Mouse (Mus musculus): ENCODE results near the gene Cct8l1. TPM values are rescaled to one million over a fixed set of nuclear protein-coding genes. Genes with fewer than 3 reads are reported as not detected.

Cct8l1 gene
- polyA plus RNA-seq, 1 experiment: not detected

DNA sequence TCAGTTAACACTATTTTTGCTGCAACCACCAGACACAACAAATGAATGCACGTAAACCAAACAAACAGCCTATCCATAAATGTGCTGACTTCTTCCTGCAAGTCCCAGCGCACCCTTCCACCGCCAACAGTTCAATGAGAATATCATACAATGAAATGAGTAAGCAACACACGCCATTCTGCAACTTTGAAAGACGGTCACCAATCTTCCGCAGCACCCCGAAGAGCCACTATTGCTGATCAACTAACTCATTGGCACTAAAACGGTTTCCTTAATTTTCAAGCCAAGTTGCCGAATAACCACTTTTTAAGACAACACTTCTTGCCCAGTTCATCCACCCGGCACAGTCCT is 18.5 kb upstream of the Cct8l1 start:
- Histone ChIP-seq H3K4me3 (peak overlapping the region; percentile 57), H3ac (ENCODE audit: control insufficient read depth, insufficient read length) (peak overlapping the region; percentile 61), H3K27me3 (ENCODE audit: control insufficient read depth, insufficient read depth, insufficient read length) (no peaks in the 10 kb centered on the region), H3K4me2 (ENCODE audit: low read depth) (peak overlapping the region; percentile 88), H3K36me3 (ENCODE audit: control insufficient read depth, insufficient read depth) (no peaks in the 10 kb centered on the region), H3K79me2 (ENCODE audit: control insufficient read depth, insufficient read depth) (peaks cover 53% of the 10 kb centered on the region)
- TF ChIP-seq MYOG (IDR thresholded peaks at IDR 0.05; ENCODE audit: control insufficient read depth in 1 of 3, insufficient read depth in 1 of 3, insufficient read length in 2 of 3, low read depth in 2 of 3): no peak
- TF ChIP-seq CEBPB (IDR thresholded peaks at IDR 0.05; ENCODE audit: insufficient read depth, poor library complexity, severe bottlenecking): no peak
- no peak for TF ChIP-seq MYOD1 (IDR thresholded peaks at IDR 0.05; ENCODE audit: control insufficient read depth in 1 of 3, insufficient read length in 2 of 3, low read depth in 2 of 3)
- no peak for TF ChIP-seq USF1 (IDR thresholded peaks at IDR 0.05; ENCODE audit: low read depth)
- TF ChIP-seq E2F4 (IDR thresholded peaks at IDR 0.05; ENCODE audit: insufficient read depth): no peak
- no peak for TF ChIP-seq TCF12 (IDR thresholded peaks at IDR 0.05; ENCODE audit: insufficient read depth, poor library complexity, severe bottlenecking)
- no peak for TF ChIP-seq TCF3 (IDR thresholded peaks at IDR 0.05; ENCODE audit: insufficient read length, low read depth)
- TF ChIP-seq POLR2AphosphoS2 (IDR thresholded peaks at IDR 0.05; ENCODE audit: insufficient read length, low read depth): no peak
- TF ChIP-seq REST (IDR thresholded peaks at IDR 0.05; ENCODE audit: insufficient read depth, insufficient read length): no peak
- no peak for TF ChIP-seq POLR2A (IDR thresholded peaks at IDR 0.05; ENCODE audit: insufficient read length, low read depth)
- TF ChIP-seq MAX (IDR thresholded peaks at IDR 0.05; ENCODE audit: low read depth): no peak
- no peak for TF ChIP-seq SRF (IDR thresholded peaks at IDR 0.05; ENCODE audit: control insufficient read depth, insufficient read length, low read depth)

DNA sequence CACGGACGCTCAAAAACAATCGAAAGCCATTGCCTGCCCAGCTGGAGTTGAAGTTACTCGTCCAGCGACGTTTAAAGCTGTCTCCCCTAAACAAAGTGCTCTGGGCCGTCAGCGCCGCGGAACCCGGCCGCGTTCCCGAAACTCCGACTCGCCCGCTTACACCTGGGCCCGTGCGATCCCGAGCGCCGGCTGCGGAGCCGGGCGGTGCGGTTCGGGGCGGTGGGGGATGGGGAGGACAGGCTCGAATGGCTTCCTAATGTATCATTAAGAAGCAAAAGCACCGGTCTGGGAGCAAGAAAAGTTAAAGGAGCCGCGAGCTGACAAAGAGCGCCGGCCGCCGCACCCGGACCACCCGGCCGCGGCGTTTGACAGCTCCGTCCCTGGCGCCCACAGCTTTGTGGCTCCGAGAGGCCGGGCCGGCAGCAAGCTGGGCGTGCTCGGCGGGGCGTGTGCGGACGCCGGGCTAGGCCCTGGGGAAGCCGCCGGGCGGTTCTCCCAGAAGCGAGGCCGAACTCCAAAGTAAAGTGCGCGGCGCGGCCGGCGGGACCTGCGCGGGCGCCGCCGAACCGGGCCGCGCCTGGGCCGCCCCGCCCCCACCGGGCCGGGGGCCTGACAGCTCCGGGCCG is 18.0 kb upstream of the Cct8l1 start:
- H3K27me3 ChIP-seq (ENCODE audit: control insufficient read depth, insufficient read depth, insufficient read length): no peaks in the 10 kb centered on the region
- peak overlapping the region; percentile 61 for H3ac ChIP-seq (ENCODE audit: control insufficient read depth, insufficient read length)
- peaks cover 48% of the 10 kb centered on the region for H3K79me2 ChIP-seq (ENCODE audit: control insufficient read depth, insufficient read depth)
- H3K36me3 ChIP-seq (ENCODE audit: control insufficient read depth, insufficient read depth): no peaks in the 10 kb centered on the region
- H3K4me2 ChIP-seq (ENCODE audit: low read depth): peak overlapping the region; percentile 88
- peak overlapping the region; percentile 57 for H3K4me3 ChIP-seq
- TF ChIP-seq CEBPB (IDR thresholded peaks at IDR 0.05; ENCODE audit: insufficient read depth, poor library complexity, severe bottlenecking) (no peak), SRF (IDR thresholded peaks at IDR 0.05; ENCODE audit: control insufficient read depth, insufficient read length, low read depth) (no peak), E2F4 (IDR thresholded peaks at IDR 0.05; ENCODE audit: insufficient read depth) (no peak), REST (IDR thresholded peaks at IDR 0.05; ENCODE audit: insufficient read depth, insufficient read length) (no peak), MAX (IDR thresholded peaks at IDR 0.05; ENCODE audit: low read depth) (no peak), MYOD1 (IDR thresholded peaks at IDR 0.05; ENCODE audit: control insufficient read depth in 1 of 3, insufficient read length in 2 of 3, low read depth in 2 of 3) (no peak), MYOG (IDR thresholded peaks at IDR 0.05; ENCODE audit: control insufficient read depth in 1 of 3, insufficient read depth in 1 of 3, insufficient read length in 2 of 3, low read depth in 2 of 3) (no peak), POLR2AphosphoS2 (IDR thresholded peaks at IDR 0.05; ENCODE audit: insufficient read length, low read depth) (no peak), TCF12 (IDR thresholded peaks at IDR 0.05; ENCODE audit: insufficient read depth, poor library complexity, severe bottlenecking) (no peak), USF1 (IDR thresholded peaks at IDR 0.05; ENCODE audit: low read depth) (no peak), POLR2A (IDR thresholded peaks at IDR 0.05; ENCODE audit: insufficient read length, low read depth) (no peak), TCF3 (IDR thresholded peaks at IDR 0.05; ENCODE audit: insufficient read length, low read depth) (no peak)

DNA sequence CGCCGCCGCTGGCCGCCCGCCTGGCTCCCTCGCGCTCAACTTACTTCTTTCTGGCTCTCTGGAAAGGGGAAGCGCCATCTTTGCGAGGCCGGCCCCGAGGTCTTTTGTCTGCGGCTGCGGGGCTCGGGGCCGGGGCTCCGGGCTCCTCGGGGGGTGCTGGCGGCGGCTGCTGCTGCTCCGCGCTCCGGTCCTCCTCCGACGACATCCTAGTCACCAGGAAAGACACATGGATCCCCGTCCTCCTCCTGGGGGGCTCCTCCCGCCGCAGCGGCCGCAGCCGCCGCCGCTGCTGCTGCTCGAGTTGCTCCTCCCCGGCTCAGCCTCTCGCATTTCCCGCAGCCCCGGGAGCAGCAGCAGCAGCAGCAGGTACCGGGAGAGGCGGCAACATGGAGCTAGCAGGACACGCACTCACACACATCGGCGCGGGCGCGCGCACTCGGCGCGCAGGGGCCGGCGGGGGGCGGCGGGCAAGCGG is 17.5 kb upstream of the Cct8l1 start, which contains the start of gene Kmt2c:
Gene Kmt2c (minus strand): TSS at position 438 of the 475 bp plus-strand sequence.
- TF ChIP-seq POLR2AphosphoS2 (IDR thresholded peaks at IDR 0.05; ENCODE audit: insufficient read length, low read depth): peak; percentile 87
- TF ChIP-seq E2F4 (IDR thresholded peaks at IDR 0.05; ENCODE audit: insufficient read depth): peak; percentile 12
- TF ChIP-seq REST (IDR thresholded peaks at IDR 0.05; ENCODE audit: insufficient read depth, insufficient read length): no peak
- TF ChIP-seq SRF (IDR thresholded peaks at IDR 0.05; ENCODE audit: control insufficient read depth, insufficient read length, low read depth): no peak
- TF ChIP-seq POLR2A (IDR thresholded peaks at IDR 0.05; ENCODE audit: insufficient read length, low read depth): peak; percentile 88
- H3K4me2 ChIP-seq (ENCODE audit: low read depth): peak within 1 kb of the TSS; percentile 88
- H3ac ChIP-seq (ENCODE audit: control insufficient read depth, insufficient read length): peak within 1 kb of the TSS; percentile 61
- peaks cover 43% of the 10 kb centered on the region for H3K79me2 ChIP-seq (ENCODE audit: control insufficient read depth, insufficient read depth)
- peak within 1 kb of the TSS; percentile 57 for H3K4me3 ChIP-seq
- no peaks in the 10 kb centered on the region for H3K27me3 ChIP-seq (ENCODE audit: control insufficient read depth, insufficient read depth, insufficient read length)
- no peaks in the 10 kb centered on the region for H3K36me3 ChIP-seq (ENCODE audit: control insufficient read depth, insufficient read depth)

DNA sequence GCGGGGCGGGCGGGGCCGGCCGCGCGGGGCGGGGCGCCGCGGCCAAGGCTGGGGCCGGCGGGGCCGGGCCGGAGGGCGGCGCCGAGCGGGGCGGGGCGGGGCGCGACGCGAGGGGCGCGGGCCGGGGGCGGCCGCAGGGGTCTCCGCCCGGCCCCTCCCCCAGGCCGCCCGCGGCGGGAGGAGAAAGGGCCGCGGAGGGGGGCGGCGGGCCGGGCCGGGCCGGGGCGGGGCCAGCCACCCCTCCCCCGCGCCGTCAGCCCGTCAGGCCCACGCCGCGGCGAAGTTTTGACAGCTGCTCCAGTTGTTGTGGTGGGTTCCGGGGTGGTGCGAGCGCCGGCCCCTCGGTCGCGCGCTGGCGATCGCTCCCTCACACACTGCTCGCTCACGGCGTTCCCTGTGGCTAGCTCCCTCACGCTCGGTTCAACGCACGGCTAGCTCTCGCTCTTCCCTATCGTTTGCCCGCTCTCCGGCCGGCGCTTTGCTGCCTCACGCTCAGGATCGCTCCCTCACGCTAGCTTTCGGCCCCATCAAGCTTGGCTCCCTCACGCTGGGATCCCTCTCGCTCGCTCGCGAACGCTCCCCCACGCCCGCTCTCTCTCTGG is 16.9 kb upstream of the Cct8l1 start:
- H3K4me2 ChIP-seq (ENCODE audit: low read depth): peak overlapping the region; percentile 73
- peak overlapping the region; percentile 57 for H3K4me3 ChIP-seq
- peaks cover 38% of the 10 kb centered on the region for H3K79me2 ChIP-seq (ENCODE audit: control insufficient read depth, insufficient read depth)
- TF ChIP-seq REST (IDR thresholded peaks at IDR 0.05; ENCODE audit: insufficient read depth, insufficient read length) (peak; percentile 6), TCF3 (IDR thresholded peaks at IDR 0.05; ENCODE audit: insufficient read length, low read depth) (peak; percentile 54), MYOG (IDR thresholded peaks at IDR 0.05; ENCODE audit: control insufficient read depth in 1 of 3, insufficient read depth in 1 of 3, insufficient read length in 2 of 3, low read depth in 2 of 3) (peak in 2 of 3 experiments; percentile 85 to 92), CEBPB (IDR thresholded peaks at IDR 0.05; ENCODE audit: insufficient read depth, poor library complexity, severe bottlenecking) (no peak), SRF (IDR thresholded peaks at IDR 0.05; ENCODE audit: control insufficient read depth, insufficient read length, low read depth) (no peak), TCF12 (IDR thresholded peaks at IDR 0.05; ENCODE audit: insufficient read depth, poor library complexity, severe bottlenecking) (peak; percentile 56), POLR2AphosphoS2 (IDR thresholded peaks at IDR 0.05; ENCODE audit: insufficient read length, low read depth) (peak; percentile 87), E2F4 (IDR thresholded peaks at IDR 0.05; ENCODE audit: insufficient read depth) (no peak), MYOD1 (IDR thresholded peaks at IDR 0.05; ENCODE audit: control insufficient read depth in 1 of 3, insufficient read length in 2 of 3, low read depth in 2 of 3) (peak in 2 of 3 experiments; percentile 84 to 95), POLR2A (IDR thresholded peaks at IDR 0.05; ENCODE audit: insufficient read length, low read depth) (peak; percentile 79), USF1 (IDR thresholded peaks at IDR 0.05; ENCODE audit: low read depth) (no peak), MAX (IDR thresholded peaks at IDR 0.05; ENCODE audit: low read depth) (no peak)
- H3K36me3 ChIP-seq (ENCODE audit: control insufficient read depth, insufficient read depth): no peaks in the 10 kb centered on the region
- H3K27me3 ChIP-seq (ENCODE audit: control insufficient read depth, insufficient read depth, insufficient read length): no peaks in the 10 kb centered on the region
- H3ac ChIP-seq (ENCODE audit: control insufficient read depth, insufficient read length): peak overlapping the region; percentile 61
